Mouse (Mus musculus) kidney, postnatal 0 days (tissue): ENCODE data around the gene Rdh5. TPM values are rescaled to one million over a fixed set of nuclear protein-coding genes. Genes with fewer than 3 reads are reported as not detected.

Experiments
- ATAC-seq: fragments of 200-750 bp; cut with Nextera tagmentation; replicated peaks from 2 replicates; pipeline ENCODE4 v1.8.0; 2017; ENCODE audit warnings: low read depth, moderate number of reproducible peaks, moderate TSS enrichment, moderate library complexity; ENCODE audit not compliant: low FRiP score
- DNase-seq: peaks from one replicate; pipeline ENCODE4 v3.0.0-alpha.2; 2016; ENCODE audit warnings: low spot score
- H3K27ac ChIP-seq: fragments of 300-500 bp; sonication (generic); 2 replicates; pipeline ENCODE4 v1.5.1; 2014; ENCODE audit warnings: mild to moderate bottlenecking
- H3K27me3 ChIP-seq: fragments of 300-500 bp; sonication (generic); 2 replicates; pipeline ENCODE4 v1.6.1; 2014; ENCODE audit warnings: low read length, mixed read lengths; ENCODE audit not compliant: insufficient read depth
- H3K36me3 ChIP-seq: fragments of 300-500 bp; sonication (generic); 2 replicates; pipeline ENCODE4 v1.6.1; 2014; ENCODE audit warnings: low read length, mixed read lengths; ENCODE audit not compliant: insufficient read depth
- H3K4me1 ChIP-seq: fragments of 300-500 bp; sonication (generic); replicated peaks from 2 replicates; pipeline ENCODE4 v1.6.1; 2014; ENCODE audit warnings: antibody characterized with exemption, low read length, mixed read lengths; ENCODE audit not compliant: insufficient read depth
- H3K4me2 ChIP-seq: fragments of 300-500 bp; sonication (generic); 2 replicates; pipeline ENCODE4 v1.6.1; 2014; ENCODE audit warnings: mild to moderate bottlenecking, low read length, moderate library complexity, mixed read lengths
- H3K4me3 ChIP-seq: fragments of 300-500 bp; sonication (generic); replicated peaks from 2 replicates; pipeline ENCODE4 v1.5.1; 2014; ENCODE audit warnings: low read depth, low read length
- H3K9ac ChIP-seq: fragments of 300-500 bp; sonication (generic); 2 replicates; pipeline ENCODE4 v1.6.1; 2014; ENCODE audit warnings: low read depth, low read length
- H3K9me3 ChIP-seq: fragments of 300-500 bp; sonication (generic); replicated peaks from 2 replicates; pipeline ENCODE4 v1.6.1; 2016; ENCODE audit warnings: low read length, inconsistent platforms, mixed read lengths
- CTCF ChIP-seq: IDR thresholded peaks from 2 replicates; pipeline ENCODE4 v1.5.1; 2016; ENCODE audit warnings: antibody characterized with exemption, low read depth, mild to moderate bottlenecking, moderate library complexity
- WGBS: fragments of 180-500 bp; shearing (Covaris S2); extraction: QIAGEN DNeasy Blood & Tissue Kit; methylation state at CpG from one replicate; pipeline ENCODE4 v1.1.7; 2014; 5-methylcytosine and 5-hydroxymethylcytosine counted together
- polyA plus RNA-seq: library from polyadenylated mRNA; unstranded; fragments of >200 nt; fragmentation: Nextera tagmentation; extraction: Ambion mirVana; gene quantifications from 2 replicates; pipeline ENCODE4 v1.2.1, GENCODE M21; 2015

Gene Rdh5
- polyA plus RNA-seq, 1 experiment from 2014 or later = 12.9 TPM

DNA sequence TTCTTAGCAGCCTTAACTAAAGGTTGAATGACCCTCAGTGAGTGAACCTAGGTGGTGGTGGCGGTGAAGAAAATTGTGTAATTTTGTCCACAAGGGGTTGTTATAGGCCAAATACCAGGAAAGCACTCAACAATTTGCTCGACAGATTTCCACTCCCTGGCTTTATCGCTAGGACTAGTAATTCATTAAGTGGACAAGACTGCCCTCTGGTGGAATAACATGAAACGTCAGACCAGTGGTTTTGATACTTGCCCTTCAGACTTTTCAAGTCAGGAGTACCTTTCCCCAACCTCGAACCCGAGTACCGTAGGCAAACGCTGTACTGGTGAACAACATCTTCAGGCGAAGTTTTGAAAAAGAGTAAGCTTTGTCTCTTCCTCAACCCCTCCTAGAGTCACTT is 27.3 kb downstream of the Rdh5 start:
- DNase-seq = peak; percentile 94
- 0 out of 2 replicates have a peak, but pooled peaks cover 3% of the 10 kb centered on the region for H3K27me3 ChIP-seq
- H3K9me3 ChIP-seq = no peaks in the 10 kb centered on the region
- no peak overlapping the region for H3K27ac ChIP-seq
- no peaks in the 10 kb centered on the region for H3K36me3 ChIP-seq
- under 1% methylated on average over 9 of the region's 9 CpGs for WGBS
- TF ChIP-seq CTCF = peak; percentile 91
- 0 out of 2 replicates have a peak overlapping the region, but pooled peaks have one; percentile 6 for H3K4me3 ChIP-seq
- H3K4me1 ChIP-seq = peaks cover 10% of the 10 kb centered on the region; the same call in 1 of the 2 replicates
- no peak overlapping the region for H3K9ac ChIP-seq
- peak overlapping the region; percentile 38 for H3K4me2 ChIP-seq
- peak; percentile 36 for ATAC-seq

DNA sequence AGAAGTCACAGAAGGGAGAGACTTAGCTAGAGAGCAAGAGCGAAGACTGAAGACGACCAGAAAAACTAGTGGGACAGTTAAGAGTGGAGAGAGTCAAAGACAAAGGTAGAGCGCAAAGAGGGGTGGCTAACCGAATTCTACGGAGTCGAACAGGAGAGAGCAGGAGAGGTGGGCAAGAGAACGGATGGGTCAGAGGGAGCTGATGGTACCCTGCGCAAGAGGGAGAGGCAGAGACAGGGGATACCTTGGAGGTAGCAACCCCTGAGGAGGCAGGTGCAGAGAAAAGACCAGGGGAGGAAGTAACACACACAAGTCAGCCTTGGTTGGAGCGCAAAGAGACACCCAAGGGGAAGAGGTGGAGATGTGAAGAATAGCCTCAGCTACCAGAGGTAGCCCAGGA is 30.4 kb downstream of the Rdh5 start:
- 3% methylated on average over 9 of the region's 9 CpGs for WGBS
- Histone ChIP-seq H3K27ac (0 out of 2 replicates have a peak overlapping the region, but pooled peaks have one; percentile 32), H3K36me3 (no peaks in the 10 kb centered on the region), H3K4me3 (peak overlapping the region; percentile 62), H3K4me2 (peak overlapping the region; percentile 63), H3K9ac (peak overlapping the region; percentile 78; the same call in 1 of the 2 replicates), H3K4me1 (peaks cover 18% of the 10 kb centered on the region; the same call in 1 of the 2 replicates), H3K27me3 (0 out of 2 replicates have a peak, but pooled peaks cover 3% of the 10 kb centered on the region), H3K9me3 (no peaks in the 10 kb centered on the region)
- DNase-seq (no peak), ATAC-seq (no peak)
- TF ChIP-seq CTCF = no peak

DNA sequence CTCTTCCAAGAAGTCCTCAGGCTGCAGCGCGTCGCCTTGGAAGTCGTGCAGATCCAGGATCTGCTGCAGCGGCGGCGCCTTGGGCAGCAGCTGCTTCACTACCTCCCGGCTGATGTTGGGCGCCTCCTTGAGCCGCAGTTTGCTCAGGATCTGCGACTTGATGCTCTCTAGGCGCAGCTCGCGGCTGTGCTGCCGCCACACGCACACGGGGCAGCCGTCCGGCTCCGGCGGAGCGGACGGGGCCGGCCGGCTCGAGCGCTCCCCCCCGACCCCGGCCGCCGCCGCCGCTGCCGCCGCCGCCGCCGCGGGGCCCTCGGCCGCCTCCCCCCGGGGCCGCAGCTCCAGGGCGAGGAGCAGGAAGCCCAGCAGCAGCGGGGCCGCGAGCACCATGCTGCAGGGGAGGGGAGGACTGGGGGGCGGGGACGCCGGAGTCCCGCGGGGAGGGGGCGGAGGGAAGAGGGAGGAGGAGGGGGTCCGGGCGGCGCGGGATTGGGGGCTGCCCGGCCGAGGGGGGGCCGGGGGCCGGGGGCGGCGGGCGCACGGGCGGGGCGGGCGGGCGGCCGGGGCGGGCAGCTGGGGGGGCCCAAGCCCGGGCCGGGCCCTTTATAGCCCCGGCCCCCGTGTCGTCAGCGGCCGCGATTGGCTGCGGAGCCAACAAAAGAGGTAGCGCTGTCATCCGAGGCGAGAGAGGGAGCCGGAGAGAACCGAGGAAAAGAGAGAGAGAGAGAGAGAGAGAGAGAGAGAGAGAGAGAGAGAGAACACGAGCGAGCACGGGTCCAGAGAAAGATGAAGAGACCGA is 31.2 kb downstream of the Rdh5 start, which contains the start of gene Gdf11:
Gene Gdf11, minus strand, starts transcription at position 423 of the 799 bp plus-strand sequence.
- Histone ChIP-seq H3K9ac (peak within 1 kb of the TSS; percentile 78), H3K27me3 (0 out of 2 replicates have a peak, but pooled peaks cover 3% of the 10 kb centered on the region), H3K27ac (peak within 1 kb of the TSS; percentile 90), H3K36me3 (no peaks in the 10 kb centered on the region), H3K4me3 (peak within 1 kb of the TSS; percentile 62), H3K4me2 (peak within 1 kb of the TSS; percentile 63), H3K4me1 (peaks cover 18% of the 10 kb centered on the region; the same call in 1 of the 2 replicates), H3K9me3 (no peaks in the 10 kb centered on the region)
- under 1% methylated on average over 43 of the region's 89 CpGs for WGBS
- ATAC-seq (peak; percentile 63), DNase-seq (peak; percentile 82)
- 0 out of 2 replicates have a peak, but pooled peaks have one; percentile 11 for TF ChIP-seq CTCF

DNA sequence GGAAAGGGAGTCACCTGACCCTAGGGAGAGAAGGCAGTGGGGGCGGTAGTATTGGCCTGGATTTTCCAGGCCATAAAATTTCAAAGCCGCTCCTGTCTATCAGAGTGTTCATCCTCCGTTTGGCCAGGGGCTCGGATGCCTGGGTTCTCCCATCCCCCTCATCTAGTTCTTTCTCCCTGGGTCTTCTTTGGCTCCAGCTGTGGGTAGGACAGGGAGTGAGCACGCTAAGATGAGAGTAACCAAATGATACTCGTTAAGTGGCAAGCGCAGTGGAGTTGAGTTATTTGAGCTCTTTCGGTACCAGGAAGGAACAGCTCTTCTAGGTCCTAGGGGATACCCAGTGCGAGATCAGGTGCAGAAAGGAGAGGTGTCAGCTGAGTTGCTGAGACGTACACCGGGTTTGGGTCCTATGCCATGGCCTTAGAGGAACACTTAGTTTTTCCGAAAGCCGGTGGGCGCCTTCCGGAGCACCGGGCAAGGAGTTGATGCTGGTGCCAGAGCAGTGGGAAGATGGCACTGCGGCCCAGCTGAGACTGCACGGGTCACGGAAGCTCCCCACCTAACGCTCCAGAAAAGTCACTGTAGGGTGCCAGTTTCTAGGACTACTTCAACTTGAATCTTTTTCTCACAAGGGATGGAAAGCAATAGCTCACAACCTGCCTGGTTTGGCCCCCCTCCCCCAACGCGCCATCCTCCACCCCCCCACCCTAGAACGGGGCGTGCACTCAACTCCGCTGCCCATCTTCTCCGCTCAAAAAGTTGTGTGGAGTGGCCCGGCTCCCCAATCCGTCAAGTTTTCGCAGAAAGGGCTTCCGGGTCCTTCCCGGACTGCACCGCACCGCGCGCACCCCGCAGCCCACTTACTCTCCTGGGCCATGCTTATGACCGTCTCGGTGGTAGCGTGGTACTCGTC is 32.0 kb downstream of the Rdh5 start:
- DNase-seq = peak; percentile 37
- Histone ChIP-seq H3K36me3 (0 out of 2 replicates have a peak, but pooled peaks cover 3% of the 10 kb centered on the region), H3K4me1 (peaks cover 10% of the 10 kb centered on the region; the same call in 1 of the 2 replicates), H3K27ac (peak overlapping the region; percentile 90), H3K27me3 (no peaks in the 10 kb centered on the region), H3K4me3 (peak overlapping the region; percentile 62), H3K9ac (peak overlapping the region; percentile 78), H3K4me2 (peak overlapping the region; percentile 63), H3K9me3 (no peaks in the 10 kb centered on the region)
- ATAC-seq = no peak; the same call in 1 of the 2 replicates
- no peak for TF ChIP-seq CTCF
- under 1% methylated on average over 40 of the region's 40 CpGs for WGBS

DNA sequence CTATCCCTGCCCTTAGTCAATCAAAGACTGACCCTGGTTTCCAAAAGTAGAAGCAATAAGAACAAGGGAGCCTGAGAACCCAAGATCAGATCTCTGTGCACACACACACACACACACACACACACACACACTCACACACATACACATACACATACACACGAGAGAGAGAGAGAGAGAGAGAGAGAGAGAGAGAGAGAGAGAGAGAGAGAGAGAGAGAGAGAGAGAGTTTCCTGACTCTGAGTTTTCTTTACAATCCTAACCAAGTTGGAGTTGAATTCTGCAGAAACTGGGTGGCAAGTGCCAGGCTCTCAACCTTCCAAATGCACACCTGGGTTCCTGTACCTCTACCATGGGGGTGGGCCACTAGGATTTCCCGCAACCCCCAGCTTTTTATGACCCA is 32.8 kb downstream of the Rdh5 start:
- Histone ChIP-seq H3K27ac (peak overlapping the region; percentile 90), H3K27me3 (no peaks in the 10 kb centered on the region), H3K4me3 (peak overlapping the region; percentile 62), H3K9ac (0 out of 2 replicates have a peak overlapping the region, but pooled peaks have one; percentile 36), H3K9me3 (no peaks in the 10 kb centered on the region), H3K4me2 (peak overlapping the region; percentile 63), H3K4me1 (peaks cover 9% of the 10 kb centered on the region; the same call in 1 of the 2 replicates), H3K36me3 (0 out of 2 replicates have a peak, but pooled peaks cover 6% of the 10 kb centered on the region)
- 13% methylated on average over 1 of the region's 2 CpGs for WGBS
- TF ChIP-seq CTCF = no peak
- DNase-seq = no peak
- ATAC-seq = no peak
